Mouse (Mus musculus): Measurements from ENCODE around the gene Efcab11. TPM values are rescaled to one million over a fixed set of nuclear protein-coding genes. Genes with fewer than 3 reads are reported as not detected.

The Efcab11 gene
- total RNA-seq, 4 experiments from 2014 or later = 0.13 to 0.49 (median 0.30) TPM

DNA sequence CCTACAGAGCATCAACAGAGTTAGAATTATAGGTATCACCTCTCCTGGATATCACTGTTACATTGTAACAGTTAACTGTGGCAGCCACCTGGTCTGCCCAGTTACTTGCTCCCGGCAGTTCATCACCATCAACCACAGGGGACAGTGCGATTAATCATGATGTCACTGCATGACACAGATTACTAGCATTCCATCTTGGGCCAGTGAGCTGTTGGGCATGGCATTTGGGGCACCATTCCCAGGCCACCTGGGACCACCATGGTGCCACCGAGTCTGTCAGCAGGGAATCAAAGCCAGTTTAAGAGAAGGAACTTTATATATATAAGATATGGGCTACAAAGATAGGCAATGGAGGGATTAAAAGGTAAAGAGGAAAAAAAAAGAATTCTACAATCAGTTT is 134.8 kb downstream of the Efcab11 start:
- DNase-seq = no peak

DNA sequence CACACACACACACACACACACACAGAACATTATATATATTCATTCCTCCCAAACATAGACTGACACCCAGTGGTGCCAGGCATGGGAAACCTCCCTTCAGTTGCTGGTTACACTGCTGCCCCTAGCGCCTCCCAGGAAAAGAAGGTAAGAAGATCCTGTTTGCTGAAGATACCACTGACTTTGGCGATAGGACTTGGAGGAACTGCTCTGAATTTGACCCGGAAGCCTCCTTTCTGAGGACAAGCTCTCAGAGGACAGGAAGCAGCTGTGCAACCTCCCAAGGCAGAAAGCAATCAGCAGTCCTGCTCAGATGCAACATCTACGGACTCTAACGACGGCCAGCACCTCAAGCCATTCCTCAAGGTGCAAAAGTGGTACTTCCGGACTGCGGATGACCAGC is 142.6 kb downstream of the Efcab11 start:
- DNase-seq = no peak

DNA sequence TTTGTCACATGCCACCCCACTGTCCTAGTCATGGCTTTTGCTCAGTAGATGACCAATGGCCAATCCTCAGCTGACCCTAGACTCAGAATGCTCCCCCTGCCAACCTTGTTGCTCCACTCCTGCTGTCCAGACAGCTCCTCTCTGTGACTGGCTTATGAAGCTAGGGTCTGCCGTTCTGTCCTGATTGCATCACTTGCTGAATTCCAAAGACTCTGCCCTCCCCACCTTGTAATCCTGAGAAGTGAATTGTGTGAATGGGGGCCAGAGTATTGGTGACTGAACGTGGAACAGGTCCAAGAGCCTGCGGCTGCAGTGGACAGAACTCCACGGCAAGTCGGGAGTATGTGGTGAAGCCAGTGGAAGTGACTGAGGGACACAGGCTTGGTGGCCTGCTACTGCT is 145.0 kb downstream of the Efcab11 start:
- DNase-seq = no peak

DNA sequence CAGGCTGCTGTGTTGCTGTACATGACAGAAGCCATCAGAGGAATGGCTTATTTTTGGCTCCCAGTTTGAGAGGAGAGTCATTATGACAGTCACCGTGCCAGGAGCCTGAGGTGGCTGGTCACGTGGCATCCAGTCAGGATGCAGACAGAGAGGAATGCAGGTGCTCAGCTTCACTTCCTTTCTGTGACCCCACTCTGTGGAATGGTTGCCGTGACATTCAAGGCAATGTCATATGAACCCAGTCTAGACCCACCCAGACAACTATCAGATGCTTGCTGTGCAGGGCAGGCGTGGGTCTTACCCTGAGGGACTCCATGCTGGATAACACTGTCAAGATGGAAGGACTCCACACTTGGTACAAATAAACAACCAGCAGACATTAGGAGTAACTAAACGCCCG is 146.0 kb downstream of the Efcab11 start:
- DNase-seq = no peak

DNA sequence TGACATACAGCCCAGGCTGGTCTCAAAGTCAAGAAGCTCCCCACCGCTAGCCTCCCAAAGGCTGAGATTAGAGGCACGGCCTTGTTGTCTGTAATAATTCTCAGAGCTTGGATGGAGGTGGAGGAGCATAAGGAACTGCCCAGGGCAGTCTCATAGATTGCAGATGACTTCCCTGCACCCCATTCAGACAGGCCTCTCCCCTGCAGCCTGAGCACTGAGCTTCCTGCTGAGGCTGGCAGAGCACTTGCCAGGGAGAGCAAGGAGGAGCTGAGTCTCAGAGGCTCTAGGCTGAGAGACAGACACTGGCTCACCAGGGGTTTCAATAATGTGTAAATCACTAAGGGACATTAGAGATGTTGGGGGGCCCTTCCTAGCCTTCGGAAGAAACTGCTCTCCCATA is 147.3 kb downstream of the Efcab11 start:
- DNase-seq = no peak

DNA sequence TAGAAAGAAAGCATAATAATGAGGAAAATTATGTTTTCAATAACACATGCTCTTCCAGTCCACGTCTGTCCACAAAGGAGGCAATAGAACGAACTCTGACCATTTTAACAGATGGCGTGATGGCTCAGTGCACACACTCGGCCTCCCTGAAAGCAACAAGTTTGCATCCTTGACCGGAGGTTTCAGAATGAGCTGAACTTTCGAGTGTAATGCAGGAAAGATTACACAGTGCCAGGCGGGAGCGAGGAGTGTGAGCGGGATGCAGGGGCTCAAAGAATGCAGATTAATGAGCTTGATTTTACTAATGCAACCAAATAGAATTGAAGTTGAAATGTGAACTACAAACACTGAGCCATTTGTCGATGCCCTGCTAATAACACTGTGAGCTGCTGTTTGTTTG is 149.1 kb downstream of the Efcab11 start:
- no peak for DNase-seq

DNA sequence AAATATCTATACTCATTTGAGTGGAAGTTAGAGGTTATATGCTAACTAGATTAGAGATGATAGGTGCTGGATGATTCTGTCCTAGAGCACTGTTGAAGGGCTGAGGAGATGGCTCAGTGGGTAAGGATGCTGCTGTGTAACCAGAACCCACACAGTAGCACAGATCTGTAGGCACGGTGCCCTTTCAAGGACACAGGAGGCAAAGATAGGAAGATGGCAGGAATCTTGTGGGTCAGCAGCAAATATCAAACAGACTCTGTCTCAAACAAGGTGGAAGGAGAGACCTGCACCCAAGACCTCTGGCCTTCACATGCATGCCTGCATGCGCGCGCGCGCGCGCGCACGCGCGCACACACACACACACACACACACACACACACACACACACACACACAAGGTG is 160.0 kb downstream of the Efcab11 start:
- DNase-seq = no peak

DNA sequence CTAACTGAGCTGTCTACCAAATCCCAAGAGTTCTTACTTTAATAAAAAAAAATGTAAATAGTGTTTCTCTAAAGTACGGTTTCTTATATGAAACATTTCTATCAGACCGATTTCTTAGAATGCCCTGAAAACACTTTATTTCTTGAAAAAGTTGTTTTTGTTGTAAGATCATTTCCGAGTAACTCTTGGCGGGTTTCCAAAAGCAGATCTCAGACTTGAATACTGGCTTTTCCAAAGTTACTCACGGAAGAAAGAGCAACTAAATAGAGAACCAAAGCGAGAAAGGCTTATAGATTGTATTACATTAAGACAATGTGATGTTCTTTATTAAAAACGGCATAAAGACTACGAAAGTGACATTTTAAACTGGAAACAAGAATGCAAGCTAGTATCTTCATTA is 160.4 kb downstream of the Efcab11 start:
- no peak for DNase-seq

DNA sequence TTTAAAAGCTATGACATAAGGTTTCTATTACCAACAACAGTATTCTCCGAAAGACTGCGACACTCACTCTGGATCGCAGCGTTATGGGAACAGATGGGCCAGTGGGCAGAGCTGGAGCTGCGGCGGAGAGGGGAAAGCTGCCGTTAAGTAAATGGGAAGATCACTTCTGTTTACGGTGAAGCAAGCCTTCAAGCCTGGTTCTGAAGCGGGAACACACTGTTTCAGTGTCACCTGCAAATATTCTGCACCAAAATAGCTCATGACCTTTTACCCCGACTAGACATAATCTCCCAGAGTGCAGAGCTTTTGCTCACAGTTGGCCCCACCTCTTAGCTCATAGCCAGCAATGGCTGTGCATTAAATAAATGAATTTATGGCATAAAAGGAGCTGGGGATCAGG is 162.9 kb downstream of the Efcab11 start:
- no peak for DNase-seq

DNA sequence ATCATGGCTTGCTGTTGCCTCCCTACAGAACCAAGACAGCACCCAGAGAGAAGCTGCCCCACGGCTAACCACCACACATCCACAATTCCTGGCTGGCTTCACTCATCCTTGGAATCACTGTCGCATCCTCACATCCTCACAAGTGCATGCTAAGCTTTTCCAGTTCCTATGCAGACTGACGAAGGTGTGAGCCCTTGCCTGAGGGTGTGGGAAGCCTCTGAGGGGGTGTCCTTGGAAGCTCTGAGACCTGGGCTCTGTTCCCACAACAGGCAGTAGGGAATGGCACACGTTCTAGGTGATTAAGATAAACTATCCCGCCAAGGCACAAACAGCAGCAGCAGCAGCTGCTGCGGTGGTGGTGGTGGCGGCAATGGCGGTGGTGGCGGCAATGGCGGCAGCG is 164.5 kb downstream of the Efcab11 start:
- DNase-seq = no peak

DNA sequence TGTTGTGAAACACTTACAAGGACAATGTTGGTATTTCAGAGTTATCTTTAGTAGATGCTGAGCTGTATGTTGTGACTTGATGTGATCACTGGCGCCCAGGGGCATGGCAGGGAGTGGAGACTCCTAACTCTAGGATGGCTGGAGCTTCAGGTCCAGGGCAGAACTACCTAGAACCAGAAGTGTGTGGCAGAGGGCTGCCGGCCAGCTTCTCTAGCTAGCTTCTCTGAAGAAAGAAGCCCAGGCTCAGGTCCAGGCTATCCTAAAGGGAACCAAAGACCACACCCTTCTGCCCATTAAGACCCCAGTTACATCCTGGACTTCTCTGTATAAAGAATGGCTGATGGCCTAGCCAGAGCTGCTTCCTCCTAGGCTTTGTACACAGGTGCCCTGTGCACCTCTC is 166.1 kb downstream of the Efcab11 start:
- DNase-seq = no peak

DNA sequence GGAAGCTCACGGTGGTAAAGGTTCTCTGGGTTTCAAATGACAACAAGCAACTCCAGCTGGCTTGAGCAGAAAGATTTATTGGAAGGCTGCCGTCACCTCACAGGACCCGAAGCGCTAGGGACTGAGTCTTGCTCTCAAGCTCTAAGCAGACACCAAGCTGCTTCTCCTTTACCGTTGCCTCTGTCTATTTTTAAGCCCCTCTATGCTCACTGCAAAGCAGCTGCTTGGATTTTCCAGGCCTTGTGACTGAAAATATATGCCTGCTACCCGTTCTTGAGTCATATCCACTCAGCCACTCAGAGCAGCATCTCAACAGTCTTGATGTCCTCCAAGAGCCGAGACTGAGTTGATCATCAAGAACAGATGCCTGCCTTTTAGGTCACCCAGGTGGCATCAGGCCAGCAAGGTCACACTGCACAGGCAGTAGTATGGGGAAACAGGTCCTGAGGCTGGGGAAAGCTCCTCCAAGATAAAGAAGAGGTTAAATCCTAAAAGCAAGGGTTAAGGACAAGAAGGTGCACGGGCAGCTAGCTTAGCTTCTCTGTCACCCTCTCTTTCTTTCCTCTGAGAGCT is 168.1 kb downstream of the Efcab11 start:
- peak; percentile 29 for DNase-seq

DNA sequence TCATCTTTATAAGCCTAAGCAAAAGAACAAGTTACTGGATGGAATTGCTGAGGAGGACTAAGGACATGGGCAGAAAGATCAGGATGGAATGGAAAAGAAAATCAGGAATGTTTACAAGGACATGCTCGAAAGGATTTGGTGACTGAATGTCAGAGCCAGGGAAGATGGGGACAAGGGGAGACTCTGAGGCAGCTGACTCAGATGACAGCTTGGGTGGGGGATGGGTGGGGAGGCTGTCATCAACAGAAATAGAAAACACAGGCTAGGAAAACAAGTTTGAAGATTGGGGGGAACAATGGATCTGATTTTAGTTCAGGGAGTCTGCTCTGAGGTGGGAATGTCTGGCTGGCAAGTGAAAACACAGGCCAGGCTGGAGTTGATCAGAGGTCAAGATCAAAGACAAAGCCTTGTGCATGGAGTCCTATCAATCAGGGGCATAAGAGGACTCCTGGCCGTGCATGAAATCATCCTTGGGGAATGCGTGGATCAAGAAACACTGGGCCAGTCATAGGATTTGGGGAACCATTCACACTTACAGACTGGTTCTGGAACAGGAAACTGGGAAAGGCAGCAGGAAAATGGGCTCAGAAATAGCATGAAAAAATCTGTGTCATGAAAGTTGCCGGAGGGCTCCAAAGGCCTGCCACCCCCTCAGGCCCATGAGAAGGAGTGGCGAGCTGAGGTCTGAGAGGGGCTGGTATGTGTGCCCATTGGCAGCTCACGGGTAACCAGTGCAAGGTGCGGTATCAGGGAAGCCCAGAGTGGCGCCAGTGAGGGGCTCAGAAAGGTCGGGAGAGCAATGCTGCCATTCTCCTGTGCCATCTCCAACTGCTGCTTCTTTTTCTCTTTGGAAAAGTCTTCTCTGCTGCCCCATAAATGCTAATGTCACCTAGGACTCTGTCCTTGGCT is 168.9 kb downstream of the Efcab11 start:
- DNase-seq = no peak

DNA sequence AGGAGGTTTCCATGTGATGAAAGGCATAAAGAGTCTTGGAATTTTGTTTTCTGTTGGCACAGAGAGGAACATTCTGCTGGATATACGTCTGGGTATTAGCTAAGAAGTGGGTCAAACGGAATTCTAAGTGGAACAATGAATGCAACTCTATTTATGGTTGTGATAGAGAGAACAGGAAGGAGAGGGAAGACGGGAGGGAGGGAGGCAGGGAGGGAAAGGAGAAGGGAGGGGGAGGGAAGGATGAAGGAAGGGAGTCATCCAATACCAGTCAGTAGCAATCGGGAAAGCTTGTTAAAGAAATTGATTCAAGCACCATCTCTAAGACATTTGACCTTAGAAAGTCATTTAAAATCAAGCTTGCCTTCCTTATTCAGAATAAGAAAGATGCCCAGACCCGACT is 172.0 kb downstream of the Efcab11 start:
- DNase-seq = no peak

DNA sequence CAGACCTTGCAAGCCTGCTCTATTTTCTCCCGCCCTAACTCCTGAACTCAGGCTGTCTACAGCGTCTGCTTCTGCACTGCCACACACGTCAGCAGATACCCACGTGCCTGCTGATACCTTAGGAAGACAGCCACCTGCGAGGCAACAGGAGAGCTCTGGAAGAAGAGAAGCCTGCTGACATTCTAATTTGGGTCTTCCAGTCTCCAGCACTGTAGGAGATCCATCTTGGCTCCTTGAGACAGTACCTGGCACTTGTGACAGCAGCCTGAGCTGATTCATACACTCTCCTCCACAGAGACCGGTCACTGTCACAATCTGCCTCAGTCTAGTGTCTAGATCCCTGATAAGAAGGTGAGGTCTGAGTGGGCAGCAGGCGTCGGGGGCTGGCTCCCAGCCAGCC is 182.0 kb downstream of the Efcab11 start:
- DNase-seq = no peak

DNA sequence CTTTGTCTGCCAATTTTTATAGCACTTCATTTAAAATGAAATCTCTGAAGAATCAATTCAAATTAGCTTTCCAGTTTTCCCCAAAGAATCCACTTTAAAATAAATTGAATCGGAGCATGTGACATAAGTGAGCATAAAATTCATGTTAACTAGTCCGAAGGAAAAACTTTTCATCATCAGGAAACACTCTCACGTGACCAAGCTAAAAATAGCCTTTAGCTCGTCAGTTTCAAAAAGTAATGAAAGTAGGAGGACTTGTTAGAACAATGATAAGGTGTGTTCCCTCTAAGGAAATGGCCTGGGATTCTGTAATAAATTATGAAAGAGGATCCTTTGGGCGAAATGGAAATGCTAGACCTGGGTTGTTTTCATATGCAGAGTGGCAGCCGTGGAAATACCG is 183.9 kb downstream of the Efcab11 start:
- no peak for DNase-seq

DNA sequence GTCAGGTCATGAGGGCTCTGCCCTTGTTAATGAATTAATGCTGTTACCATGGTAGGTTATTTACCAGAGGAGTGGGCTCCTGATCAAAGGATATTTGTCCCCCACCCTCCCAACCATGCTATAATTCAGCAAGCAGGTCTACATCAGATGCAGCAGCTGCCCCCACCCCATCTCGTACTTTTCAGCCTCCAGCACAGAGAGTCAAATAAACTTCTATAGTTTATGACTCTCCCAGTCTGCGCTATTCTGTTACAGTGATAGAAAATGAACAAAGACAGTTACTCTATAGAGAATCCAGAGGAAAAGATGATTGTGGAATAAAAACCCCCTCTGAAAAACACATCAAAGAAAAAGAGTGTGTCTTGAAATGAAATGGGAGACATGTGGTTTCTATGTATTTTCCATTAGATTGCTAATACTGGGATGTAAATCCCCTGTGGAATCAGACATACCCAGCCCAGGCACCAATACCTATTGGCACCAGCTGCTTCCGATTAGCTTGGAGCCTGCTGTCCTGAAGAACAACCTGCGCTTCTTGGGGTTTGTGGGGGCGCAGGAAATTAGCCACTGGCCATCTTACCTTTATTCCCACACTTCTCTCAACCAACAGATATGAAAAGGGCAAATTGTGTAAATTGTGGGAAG is 184.7 kb downstream of the Efcab11 start:
- no peak for DNase-seq

DNA sequence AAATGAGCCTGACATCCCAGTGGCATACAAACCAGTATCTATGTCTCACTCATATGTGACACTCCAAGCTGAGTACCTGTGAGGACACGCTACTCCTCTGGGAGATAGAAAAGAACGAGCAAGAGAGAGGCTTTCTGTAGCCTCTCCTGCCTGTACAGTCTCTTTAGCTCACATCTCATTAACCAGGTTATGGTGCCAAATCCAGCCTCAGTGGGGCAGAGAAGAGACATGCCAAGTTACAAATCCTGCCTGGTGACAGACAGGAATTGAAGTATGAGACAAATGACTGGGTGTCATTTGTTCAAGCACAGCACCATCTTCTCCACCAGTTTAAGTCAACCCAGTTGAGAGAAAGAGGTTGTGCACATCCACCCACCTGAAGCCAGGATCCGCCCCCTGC is 190.2 kb downstream of the Efcab11 start:
- no peak for DNase-seq

DNA sequence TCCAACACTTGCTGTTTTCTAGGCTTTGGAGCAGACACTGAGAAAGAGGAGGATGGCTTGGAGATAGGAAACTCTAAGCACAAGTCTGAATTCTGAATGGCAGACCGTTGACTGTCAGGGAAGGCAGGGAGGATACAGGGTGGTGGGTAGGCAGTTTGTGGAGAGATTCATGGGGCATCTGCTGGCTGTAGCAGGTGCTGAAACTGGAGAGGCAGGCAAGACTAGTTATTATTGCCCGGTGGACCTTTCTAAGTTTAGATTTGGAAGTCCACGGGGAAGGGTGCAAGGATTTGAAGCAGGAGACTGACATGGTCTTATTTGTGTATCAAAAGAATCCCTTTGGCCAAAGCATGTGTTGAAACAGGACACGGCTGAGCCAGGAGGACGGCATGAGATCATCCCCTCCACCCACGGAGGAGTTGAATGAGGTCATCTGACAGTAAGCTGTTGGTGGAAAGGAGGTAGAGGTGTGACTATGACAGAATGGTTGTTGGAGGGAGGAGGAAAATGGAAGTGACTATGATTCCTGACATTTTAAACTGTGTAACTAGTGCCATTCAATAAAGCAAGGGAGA is 197.7 kb downstream of the Efcab11 start:
- DNase-seq = no peak

DNA sequence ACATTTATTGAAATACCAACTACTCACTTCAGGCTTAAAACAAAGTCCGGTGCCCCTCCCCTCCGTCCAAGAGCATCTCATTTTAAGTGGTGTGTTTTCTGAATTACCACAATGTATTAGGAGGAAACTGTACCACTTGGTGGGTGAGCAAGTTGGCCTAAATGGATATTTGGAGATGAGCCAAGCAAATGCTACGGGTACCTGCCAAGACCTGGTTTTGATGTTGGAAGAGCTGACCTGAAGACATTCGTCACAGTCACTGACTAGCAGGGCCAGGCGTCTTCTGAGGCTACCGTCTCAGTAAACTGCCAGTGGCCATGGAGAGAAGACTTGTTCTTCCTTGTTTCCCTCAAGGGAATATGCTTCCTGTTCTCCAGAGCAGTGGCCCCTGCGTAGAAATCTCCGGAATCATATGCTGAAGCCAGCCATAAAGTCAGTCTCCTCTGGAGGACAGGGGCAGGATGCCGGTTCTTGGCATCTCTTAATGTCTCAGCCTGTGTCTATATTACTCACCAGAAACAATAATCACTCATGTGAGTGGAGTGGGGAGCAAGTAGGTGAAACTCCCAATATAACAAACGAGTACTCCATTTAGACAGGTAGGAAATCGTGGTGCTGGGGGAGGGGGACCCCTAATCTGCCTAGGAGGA is 198.7 kb downstream of the Efcab11 start:
- no peak for DNase-seq

DNA sequence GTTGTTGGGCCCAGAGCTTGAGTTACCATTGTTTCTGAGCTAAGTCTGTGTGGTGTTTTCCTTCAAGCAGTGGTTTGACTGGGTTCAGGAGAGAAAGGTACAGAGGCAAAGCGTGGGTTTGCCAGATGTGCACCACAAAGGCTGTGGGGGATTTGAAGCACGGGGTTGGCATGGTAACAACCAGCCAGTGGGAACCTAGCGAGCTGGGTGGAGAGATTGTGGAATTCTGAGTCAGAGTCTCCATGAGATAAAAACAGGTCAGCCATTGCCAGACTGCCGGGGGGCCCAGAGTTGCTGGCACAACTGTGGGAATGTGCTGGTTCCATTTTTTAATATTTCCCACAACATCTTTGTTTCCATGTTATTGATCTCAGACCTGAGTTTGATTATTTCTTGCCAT is 202.6 kb downstream of the Efcab11 start:
- no peak for DNase-seq

DNA sequence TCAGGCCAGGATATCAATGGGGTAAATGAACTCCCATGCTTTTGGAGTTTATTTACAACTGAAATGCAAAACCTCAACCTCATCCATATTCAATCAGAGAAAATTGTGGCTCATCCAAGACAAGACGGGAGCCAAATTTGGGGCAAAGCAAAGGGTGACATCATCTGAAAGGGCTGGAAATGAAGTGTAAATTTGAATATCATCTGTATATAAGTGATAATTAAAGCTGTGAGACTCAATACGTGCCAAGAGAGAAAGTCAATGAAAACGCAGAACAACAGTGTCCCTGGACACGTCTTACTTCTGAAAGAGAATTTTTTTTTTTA is 212.4 kb downstream of the Efcab11 start:
- DNase-seq = no peak
